Mouse (Mus musculus): ENCODE data around the gene Ankrd49. TPM values are rescaled to one million over a fixed set of nuclear protein-coding genes. Genes with fewer than 3 reads are reported as not detected.

The Ankrd49 gene
- 18.3 TPM for polyA plus RNA-seq (2015; fragmentation: Illumina TruSeq; extraction: RNeasy Lipid Tissue Mini Kit (QIAGEN cat#74804); ENCODE audit: low read depth, low replicate concordance)

DNA sequence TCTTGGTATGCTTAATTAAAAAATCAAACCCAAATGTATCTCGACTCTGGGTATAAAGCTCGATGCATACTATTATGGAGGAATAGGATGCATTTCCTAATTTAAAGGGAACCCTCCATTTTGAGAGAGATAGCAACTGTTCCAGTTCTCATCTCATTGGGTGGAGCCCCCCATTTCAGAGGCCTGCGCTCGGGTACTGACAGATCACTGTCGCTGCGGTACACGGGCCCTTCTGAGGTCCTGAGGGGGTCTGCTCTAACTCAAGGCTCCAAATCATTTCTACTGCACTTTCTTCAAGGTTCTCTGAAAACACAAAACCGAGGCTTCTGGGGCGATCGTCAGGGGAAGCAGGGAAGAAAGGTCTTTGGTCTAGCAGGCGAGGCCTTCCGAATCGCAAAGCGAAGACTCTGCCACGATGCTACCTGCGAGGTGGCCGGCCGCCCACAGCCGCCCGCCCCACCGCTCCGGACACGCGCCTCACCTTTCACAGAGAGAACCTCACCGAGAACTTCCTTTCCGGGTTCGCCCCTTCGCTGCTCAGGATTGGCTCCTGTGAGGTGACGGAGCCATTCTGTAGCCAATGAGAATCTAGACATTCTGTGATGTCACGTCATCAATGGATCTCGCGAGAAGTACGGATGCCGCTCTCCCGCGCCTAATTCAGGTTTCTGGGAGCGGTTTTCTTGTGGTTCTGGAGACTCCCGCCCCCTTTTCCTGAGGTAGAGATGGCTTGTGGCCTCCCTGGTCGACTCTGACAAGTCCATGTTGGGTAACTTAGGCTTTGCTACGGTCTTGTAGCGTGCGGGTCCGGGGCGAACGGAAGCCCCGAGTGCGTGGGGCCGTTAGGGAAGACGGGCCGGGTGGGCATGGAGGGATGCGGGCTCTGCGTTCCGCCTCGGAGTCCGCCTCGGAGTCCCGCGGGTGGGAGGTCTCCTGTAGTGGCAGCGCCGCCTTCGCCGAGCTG lies at the start of gene Ankrd49, which contains the start of gene Mre11a:
Gene Ankrd49, minus strand, starts transcription at position 818 of the 964 bp plus-strand sequence.
Gene Mre11a, plus strand, starts transcription at position 616 of the 964 bp plus-strand sequence.

DNA sequence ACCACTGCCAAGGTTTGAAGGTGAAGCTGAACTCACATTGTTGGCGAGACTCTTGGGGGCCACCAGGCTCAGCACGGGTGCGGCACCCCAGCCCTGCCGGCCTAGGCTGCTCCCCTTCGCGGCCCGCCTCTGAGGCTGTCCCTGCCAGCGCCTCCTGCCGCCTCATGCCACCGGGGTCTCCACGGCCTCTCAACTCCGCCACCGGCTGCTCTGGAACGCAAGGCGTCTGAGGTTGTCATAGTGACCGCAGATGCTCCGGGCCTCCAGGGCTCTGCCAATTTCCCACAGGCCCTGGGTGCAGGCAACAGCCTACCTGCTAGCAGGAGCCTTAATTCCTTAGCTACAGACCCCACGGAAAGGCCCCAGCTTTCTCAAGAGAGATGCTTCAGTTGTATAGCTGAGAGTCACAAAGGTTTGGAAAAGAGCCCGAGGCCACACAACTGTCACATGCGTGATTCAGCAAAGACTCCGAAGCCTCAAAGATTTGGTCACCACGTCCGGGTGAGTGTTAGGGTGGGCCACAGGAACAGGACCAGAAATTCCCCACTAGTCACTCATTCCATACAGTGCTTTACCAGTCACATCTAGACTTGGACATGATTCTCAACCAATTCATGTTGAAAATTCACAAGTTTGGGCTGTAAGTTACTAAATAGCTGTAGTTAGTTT lies 13.7 kb downstream of the Ankrd49 start, which contains the start of gene 1700012B09Rik:
Gene 1700012B09Rik, minus strand, starts transcription at position 228 of the 669 bp plus-strand sequence.

DNA sequence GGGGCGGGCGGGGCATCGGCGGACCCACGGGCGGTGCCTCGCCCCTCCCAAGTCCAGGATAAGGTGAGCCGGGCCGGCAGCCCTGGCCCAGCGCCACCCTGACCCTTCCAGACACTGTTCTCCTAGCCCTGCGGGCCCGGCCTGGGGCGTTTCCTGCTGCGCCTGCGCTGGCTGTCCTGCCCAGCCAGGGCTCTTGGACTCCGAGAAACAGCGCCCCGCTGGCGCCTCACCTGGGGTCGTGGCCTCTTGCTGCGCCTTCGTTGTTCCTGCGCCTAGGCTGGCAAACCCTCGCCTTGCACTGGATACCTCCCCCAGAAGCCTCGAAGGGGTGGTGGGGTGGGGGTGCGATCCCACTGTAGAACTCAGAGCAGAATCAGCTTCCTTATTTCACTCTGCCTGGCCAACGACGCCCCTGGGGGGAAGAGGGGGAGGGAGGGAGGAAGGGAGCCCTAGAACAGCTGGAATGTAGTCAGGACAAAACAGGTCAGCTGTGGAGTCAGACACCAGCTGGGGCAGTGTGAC lies 32.6 kb downstream of the Ankrd49 start, which contains the start of gene Fut4:
Gene Fut4, minus strand, starts transcription at position 393 of the 522 bp plus-strand sequence.

DNA sequence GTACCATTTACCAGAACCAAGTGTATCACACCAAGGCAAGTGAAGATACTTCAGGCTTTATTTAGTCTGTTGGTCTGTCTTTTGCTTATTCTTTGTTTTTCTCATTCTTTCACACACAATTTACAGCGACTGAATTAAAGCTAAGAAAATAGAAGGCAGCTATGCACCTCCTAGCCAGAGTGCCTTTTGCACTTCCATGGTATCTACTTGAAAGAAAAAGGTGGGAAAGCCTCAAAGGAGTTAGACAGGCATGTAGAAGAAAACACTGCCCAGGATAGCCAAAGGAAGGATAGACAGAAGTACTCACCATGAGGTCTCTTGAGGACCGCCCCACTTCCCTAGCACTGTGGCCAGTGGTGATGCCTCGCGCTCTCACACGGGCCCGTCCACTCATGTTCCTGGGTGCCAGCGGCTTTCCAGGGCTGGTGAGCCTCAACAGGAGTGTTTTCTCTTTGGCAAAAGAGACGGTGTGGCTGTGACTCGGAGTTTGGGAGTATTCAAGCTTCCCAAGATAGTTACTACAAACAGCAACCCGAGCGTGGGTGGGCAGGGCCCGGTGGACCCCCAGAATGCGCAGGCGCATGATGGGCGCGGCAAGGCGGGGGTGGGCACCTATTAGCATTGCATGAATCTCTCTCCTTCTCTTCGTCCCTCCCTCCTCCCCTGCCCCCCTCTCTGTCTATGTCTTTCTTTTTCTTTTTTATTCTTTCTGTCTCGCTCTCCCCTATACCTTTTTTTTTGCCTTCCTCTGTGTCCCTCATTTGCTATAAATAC lies 44.3 kb downstream of the Ankrd49 start, which contains the start of gene Piwil4:
Gene Piwil4, minus strand, starts transcription at position 583 of the 774 bp plus-strand sequence.

Other genes with a start within 250 kb of the Ankrd49 start
- gene Amotl1, start 139.8 kb downstream of the Ankrd49 start, polyA plus RNA-seq (2015; fragmentation: Illumina TruSeq; extraction: RNeasy Lipid Tissue Mini Kit (QIAGEN cat#74804); ENCODE audit: low read depth, low replicate concordance), result 17.9 TPM
- gene Piwil4, start 44.1 kb downstream of the Ankrd49 start, polyA plus RNA-seq (2015; fragmentation: Illumina TruSeq; extraction: RNeasy Lipid Tissue Mini Kit (QIAGEN cat#74804); ENCODE audit: low read depth, low replicate concordance), result not detected
- 0.34 TPM for gene Fut4, start 32.5 kb downstream of the Ankrd49 start, polyA plus RNA-seq (2015; fragmentation: Illumina TruSeq; extraction: RNeasy Lipid Tissue Mini Kit (QIAGEN cat#74804); ENCODE audit: low read depth, low replicate concordance)
- gene 1700012B09Rik, start 13.8 kb downstream of the Ankrd49 start, polyA plus RNA-seq (2015; fragmentation: Illumina TruSeq; extraction: RNeasy Lipid Tissue Mini Kit (QIAGEN cat#74804); ENCODE audit: low read depth, low replicate concordance), result 3.5 TPM
- 8.0 TPM for gene Mre11a, start 202 bp downstream of the Ankrd49 start, polyA plus RNA-seq (2015; fragmentation: Illumina TruSeq; extraction: RNeasy Lipid Tissue Mini Kit (QIAGEN cat#74804); ENCODE audit: low read depth, low replicate concordance)
- 18.9 TPM for gene Gpr83, start 75.4 kb upstream of the Ankrd49 start, polyA plus RNA-seq (2015; fragmentation: Illumina TruSeq; extraction: RNeasy Lipid Tissue Mini Kit (QIAGEN cat#74804); ENCODE audit: low read depth, low replicate concordance)
- gene Izumo1r, start 119.1 kb upstream of the Ankrd49 start, polyA plus RNA-seq (2015; fragmentation: Illumina TruSeq; extraction: RNeasy Lipid Tissue Mini Kit (QIAGEN cat#74804); ENCODE audit: low read depth, low replicate concordance), result not detected

All from brain, adult 10 weeks (tissue).